Mouse (Mus musculus): ENCODE results near the gene Epb41l2.

- TF ChIP-seq EP300 (IDR thresholded peaks at IDR 0.05; ENCODE audit: low read depth) = no peak
- no peak for TF ChIP-seq CTCF (IDR thresholded peaks at IDR 0.05; ENCODE audit: low read depth)
These were observed 123.2 kb downstream of the Epb41l2 start for GRCm38 (mm10) chr10:25482791-25483190.
